Mouse (Mus musculus): ENCODE results near the gene Mrpl33. TPM values are rescaled to one million over a fixed set of nuclear protein-coding genes. Genes with fewer than 3 reads are reported as not detected.

Gene Mrpl33
- polyA plus RNA-seq, 1 experiment = 27.6 TPM

GRCm38 (mm10) chr5:31564976-31565375 lies 31.8 kb upstream of the Mrpl33 start:
- no peaks in the 10 kb centered on the region for H3K36me3 ChIP-seq (ENCODE audit: control insufficient read depth, insufficient read depth, low read length)
- TF ChIP-seq POLR2A (IDR thresholded peaks at IDR 0.05; ENCODE audit: control insufficient read depth, extremely low read depth, insufficient read depth, low read length, poor library complexity) (no peak), CTCF (IDR thresholded peaks at IDR 0.05; ENCODE audit: borderline replicate concordance, control insufficient read depth, extremely low read depth, insufficient read depth, low read length, poor library complexity) (no peak)
- H3K4me3 ChIP-seq (ENCODE audit: control insufficient read depth, insufficient read depth, low read length) = no peak overlapping the region
- 97% methylated on average over 4 of the region's 4 CpGs for WGBS
- no peaks in the 10 kb centered on the region for H3K4me1 ChIP-seq (replicated peaks; ENCODE audit: control insufficient read depth, insufficient read depth, low read length)
- H3K27me3 ChIP-seq (ENCODE audit: control insufficient read depth, insufficient read depth, low read length) = no peaks in the 10 kb centered on the region
- DNase-seq = no peak
- no peak overlapping the region for H3K27ac ChIP-seq (ENCODE audit: control insufficient read depth, insufficient read depth, low read length)

- DNase-seq = no peak
- WGBS = 97% methylated on average over 7 of the region's 7 CpGs
- no peaks in the 10 kb centered on the region for H3K36me3 ChIP-seq (ENCODE audit: control insufficient read depth, insufficient read depth, low read length)
Observed at GRCm38 (mm10) chr5:31566026-31566425, 30.7 kb upstream of the Mrpl33 start.

GRCm38 (mm10) chr5:31566457-31566856 lies 30.3 kb upstream of the Mrpl33 start:
- WGBS = 91% methylated on average over 3 of the region's 3 CpGs
- Histone ChIP-seq H3K4me1 (replicated peaks; ENCODE audit: control insufficient read depth, insufficient read depth, low read length) (peaks cover 7% of the 10 kb centered on the region), H3K4me3 (ENCODE audit: control insufficient read depth, insufficient read depth, low read length) (no peak overlapping the region), H3K27ac (ENCODE audit: control insufficient read depth, insufficient read depth, low read length) (no peak overlapping the region), H3K36me3 (ENCODE audit: control insufficient read depth, insufficient read depth, low read length) (no peaks in the 10 kb centered on the region), H3K27me3 (ENCODE audit: control insufficient read depth, insufficient read depth, low read length) (no peaks in the 10 kb centered on the region)
- DNase-seq = no peak
- TF ChIP-seq CTCF (IDR thresholded peaks at IDR 0.05; ENCODE audit: borderline replicate concordance, control insufficient read depth, extremely low read depth, insufficient read depth, low read length, poor library complexity) = no peak
- TF ChIP-seq POLR2A (IDR thresholded peaks at IDR 0.05; ENCODE audit: control insufficient read depth, extremely low read depth, insufficient read depth, low read length, poor library complexity) = no peak

More at GRCm38 (mm10) chr5:31566026-31566425, 30.7 kb upstream of the Mrpl33 start:
- no peaks in the 10 kb centered on the region for H3K27me3 ChIP-seq (ENCODE audit: control insufficient read depth, insufficient read depth, low read length)
- H3K4me1 ChIP-seq (replicated peaks; ENCODE audit: control insufficient read depth, insufficient read depth, low read length) = peaks cover 3% of the 10 kb centered on the region; the same call in 1 of the 2 replicates
- no peak overlapping the region for H3K4me3 ChIP-seq (ENCODE audit: control insufficient read depth, insufficient read depth, low read length)
- no peak overlapping the region for H3K27ac ChIP-seq (ENCODE audit: control insufficient read depth, insufficient read depth, low read length)
- TF ChIP-seq CTCF (IDR thresholded peaks at IDR 0.05; ENCODE audit: borderline replicate concordance, control insufficient read depth, extremely low read depth, insufficient read depth, low read length, poor library complexity) (no peak), POLR2A (IDR thresholded peaks at IDR 0.05; ENCODE audit: control insufficient read depth, extremely low read depth, insufficient read depth, low read length, poor library complexity) (no peak)

- no peak for DNase-seq
- Histone ChIP-seq H3K36me3 (ENCODE audit: control insufficient read depth, insufficient read depth, low read length) (no peaks in the 10 kb centered on the region), H3K4me3 (ENCODE audit: control insufficient read depth, insufficient read depth, low read length) (no peak overlapping the region), H3K4me1 (replicated peaks; ENCODE audit: control insufficient read depth, insufficient read depth, low read length) (peaks cover 11% of the 10 kb centered on the region), H3K27me3 (ENCODE audit: control insufficient read depth, insufficient read depth, low read length) (no peaks in the 10 kb centered on the region), H3K27ac (ENCODE audit: control insufficient read depth, insufficient read depth, low read length) (no peak overlapping the region)
- 89% methylated on average over 5 of the region's 5 CpGs for WGBS
- TF ChIP-seq CTCF (IDR thresholded peaks at IDR 0.05; ENCODE audit: borderline replicate concordance, control insufficient read depth, extremely low read depth, insufficient read depth, low read length, poor library complexity) (no peak), POLR2A (IDR thresholded peaks at IDR 0.05; ENCODE audit: control insufficient read depth, extremely low read depth, insufficient read depth, low read length, poor library complexity) (no peak)
Observed at GRCm38 (mm10) chr5:31567951-31568657, 28.6 kb upstream of the Mrpl33 start.

- Histone ChIP-seq H3K27me3 (ENCODE audit: control insufficient read depth, insufficient read depth, low read length) (no peaks in the 10 kb centered on the region), H3K4me1 (replicated peaks; ENCODE audit: control insufficient read depth, insufficient read depth, low read length) (peaks cover 11% of the 10 kb centered on the region), H3K4me3 (ENCODE audit: control insufficient read depth, insufficient read depth, low read length) (no peak overlapping the region), H3K27ac (ENCODE audit: control insufficient read depth, insufficient read depth, low read length) (no peak overlapping the region), H3K36me3 (ENCODE audit: control insufficient read depth, insufficient read depth, low read length) (no peaks in the 10 kb centered on the region)
- TF ChIP-seq POLR2A (IDR thresholded peaks at IDR 0.05; ENCODE audit: control insufficient read depth, extremely low read depth, insufficient read depth, low read length, poor library complexity) = no peak
- no peak for TF ChIP-seq CTCF (IDR thresholded peaks at IDR 0.05; ENCODE audit: borderline replicate concordance, control insufficient read depth, extremely low read depth, insufficient read depth, low read length, poor library complexity)
- no peak for DNase-seq
- 4% methylated on average over 20 of the region's 20 CpGs for WGBS
Observed at GRCm38 (mm10) chr5:31571023-31571608, 25.6 kb upstream of the Mrpl33 start.

- TF ChIP-seq POLR2A (IDR thresholded peaks at IDR 0.05; ENCODE audit: control insufficient read depth, extremely low read depth, insufficient read depth, low read length, poor library complexity) (no peak), CTCF (IDR thresholded peaks at IDR 0.05; ENCODE audit: borderline replicate concordance, control insufficient read depth, extremely low read depth, insufficient read depth, low read length, poor library complexity) (no peak)
- H3K27me3 ChIP-seq (ENCODE audit: control insufficient read depth, insufficient read depth, low read length) = no peaks in the 10 kb centered on the region
- peaks cover 15% of the 10 kb centered on the region for H3K4me1 ChIP-seq (replicated peaks; ENCODE audit: control insufficient read depth, insufficient read depth, low read length)
- H3K27ac ChIP-seq (ENCODE audit: control insufficient read depth, insufficient read depth, low read length) = no peak overlapping the region
- H3K36me3 ChIP-seq (ENCODE audit: control insufficient read depth, insufficient read depth, low read length) = no peaks in the 10 kb centered on the region
- WGBS = 94% methylated on average over 3 of the region's 3 CpGs
- DNase-seq = no peak
- H3K4me3 ChIP-seq (ENCODE audit: control insufficient read depth, insufficient read depth, low read length) = no peak overlapping the region
Observed at GRCm38 (mm10) chr5:31573722-31574121, 23.0 kb upstream of the Mrpl33 start.
